Mouse (Mus musculus) CH12.LX (cell line): Measurements from ENCODE around the gene Gm3415. TPM values are rescaled to one million over a fixed set of nuclear protein-coding genes. Genes with fewer than 3 reads are reported as not detected.

Experiments
- ETS1 ChIP-seq: conservative IDR thresholded peaks from 2 replicates; pipeline ENCODE4 v1.6.1; 2012; ENCODE audit warnings: low read depth, mild to moderate bottlenecking, inconsistent platforms, low read length, improper control_type of control experiment, moderate library complexity
- MYC ChIP-seq: IDR thresholded peaks from 2 replicates; pipeline ENCODE4 v1.6.1; 2011; ENCODE audit warnings: low read depth, mild to moderate bottlenecking, improper control_type of control experiment, low read length
- SIN3A ChIP-seq: IDR thresholded peaks from 2 replicates; pipeline ENCODE4 v1.6.1; 2012; ENCODE audit warnings: low read length, improper control_type of control experiment, inconsistent platforms
- ZNF384 ChIP-seq: IDR thresholded peaks from 2 replicates; pipeline ENCODE4 v1.6.1; 2012; ENCODE audit warnings: low read depth, low read length, improper control_type of control experiment, inconsistent platforms
- polyA plus RNA-seq: library from polyadenylated mRNA; unstranded; fragments of >175 nt; gene quantifications from 2 replicates; pipeline ENCODE4 v1.2.1, GENCODE M21; 2012; ENCODE audit warnings: low read depth; ENCODE audit not compliant: insufficient read length
- total RNA-seq, 2 experiments: library from RNA; depleted of rRNA; stranded (reverse); fragments of 300-350 nt in 1 of 2; fragments of >200 nt in 1 of 2; gene quantifications; 2 replicates each; pipeline ENCODE4 v1.2.3; 2012 to 2014

Gene Gm3415
- total and polyA plus RNA-seq, 3 experiments = not detected

DNA sequence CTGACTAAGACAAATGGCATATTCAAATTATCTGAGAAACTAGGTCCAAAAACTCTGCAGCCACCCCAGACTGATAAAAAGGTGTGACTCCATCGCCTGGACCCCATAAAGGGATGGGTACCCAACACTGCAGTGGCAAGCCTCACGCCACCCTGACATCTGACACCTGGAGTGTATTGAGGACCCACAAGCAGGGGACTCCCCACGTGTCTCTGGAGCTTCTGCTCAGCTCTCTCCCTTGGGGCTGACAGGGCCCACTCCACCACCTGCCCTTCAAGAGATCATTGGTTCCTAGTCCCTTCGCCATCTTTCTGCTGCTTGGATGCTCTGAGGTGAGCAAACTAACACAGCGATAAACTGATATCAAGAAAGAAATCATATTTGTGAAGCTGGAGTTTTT, 51.9 kb downstream of the Gm3415 start (continued):
- TF ChIP-seq ZNF384 (no peak), SIN3A (0 out of 2 replicates have a peak, but pooled peaks have one; percentile 19), ETS1 (peak; percentile 73), MYC (peak; percentile 92)
- TF ChIP-seq, all 38 proteins: peak for 14

Other genes with a start within 250 kb of the Gm3415 start
- gene Wasf3, start 171.2 kb upstream of the Gm3415 start, total RNA-seq (2012; rRNA removed) = not detected in 2 replicates
- not detected in 2 replicates for gene Wasf3, start 171.2 kb upstream of the Gm3415 start, total RNA-seq (2014; rRNA removed)
- gene Wasf3, start 171.2 kb upstream of the Gm3415 start, polyA plus RNA-seq = not detected in 2 replicates
- not detected in 2 replicates for gene Gm6408, start 74.2 kb upstream of the Gm3415 start, total RNA-seq (2012; rRNA removed)
- gene Gm6408, start 74.2 kb upstream of the Gm3415 start, total RNA-seq (2014; rRNA removed) = not detected in 2 replicates
- gene Gm6408, start 74.2 kb upstream of the Gm3415 start, polyA plus RNA-seq = not detected in 2 replicates
- gene Gm6370, start 64.8 kb upstream of the Gm3415 start, total RNA-seq (2012; rRNA removed) = not detected in 2 replicates
- not detected in 2 replicates for gene Gm6370, start 64.8 kb upstream of the Gm3415 start, total RNA-seq (2014; rRNA removed)
- gene Gm6370, start 64.8 kb upstream of the Gm3415 start, polyA plus RNA-seq = not detected in 2 replicates
- gene 4930449I24Rik, start 53.7 kb upstream of the Gm3415 start, total RNA-seq (2012; rRNA removed) = not detected in 2 replicates
- not detected in 2 replicates for gene 4930449I24Rik, start 53.7 kb upstream of the Gm3415 start, total RNA-seq (2014; rRNA removed)
- gene 4930449I24Rik, start 53.7 kb upstream of the Gm3415 start, polyA plus RNA-seq = not detected in 2 replicates
- gene Gm3402, start 42.0 kb upstream of the Gm3415 start, total RNA-seq (2012; rRNA removed) = not detected in 2 replicates
- gene Gm3402, start 42.0 kb upstream of the Gm3415 start, total RNA-seq (2014; rRNA removed) = not detected in 2 replicates
- gene Gm3402, start 42.0 kb upstream of the Gm3415 start, polyA plus RNA-seq = not detected in 2 replicates
- gene Gm3404, start 30.3 kb upstream of the Gm3415 start, total RNA-seq (2012; rRNA removed) = not detected in 2 replicates
- not detected in 2 replicates for gene Gm3404, start 30.3 kb upstream of the Gm3415 start, total RNA-seq (2014; rRNA removed)
- not detected in 2 replicates for gene Gm3404, start 30.3 kb upstream of the Gm3415 start, polyA plus RNA-seq
- gene Gm3409, start 18.5 kb upstream of the Gm3415 start, total RNA-seq (2012; rRNA removed) = not detected in 2 replicates
- gene Gm3409, start 18.5 kb upstream of the Gm3415 start, total RNA-seq (2014; rRNA removed) = not detected in 2 replicates
- gene Gm3409, start 18.5 kb upstream of the Gm3415 start, polyA plus RNA-seq = not detected in 2 replicates
- gene Gpr12, start 29.1 kb downstream of the Gm3415 start, total RNA-seq (2012; rRNA removed) = not detected in 2 replicates
- gene Gpr12, start 29.1 kb downstream of the Gm3415 start, total RNA-seq (2014; rRNA removed) = not detected in 2 replicates
- gene Gpr12, start 29.1 kb downstream of the Gm3415 start, polyA plus RNA-seq = not detected in 2 replicates
- gene Usp12, start 238.9 kb downstream of the Gm3415 start, total RNA-seq (2012; rRNA removed) = 10.1 and 13.5 TPM in 2 replicates
- 6.0 and 7.8 TPM in 2 replicates for gene Usp12, start 238.9 kb downstream of the Gm3415 start, total RNA-seq (2014; rRNA removed)
- 17.8 and 18.1 TPM in 2 replicates for gene Usp12, start 238.9 kb downstream of the Gm3415 start, polyA plus RNA-seq